ENCODE assay signal across 27 mouse cellular contexts in genomic region chr6:38247362-38247761, GRCm38 (mm10).
"Had no signal": no experiment of that assay in that cellular context is flagged by ENCODE, and none has a peak within 500 bp of the region (broad histone marks: within the 10 kb centered on the region; RNA-seq: fewer than 3 reads in every experiment).

No protein-coding gene starts in this region.

- DNase-seq: cerebellum, adult 9-10 months; cerebellum, adult 9-11 months; cerebellum, postnatal 10 days; cerebellum, postnatal 14 days; cerebellum, postnatal 25 days; cerebellum, postnatal 36 days; embryo, embryonic 11 days; forebrain, postnatal 0 days; gastrocnemius, adult 2 months; gastrocnemius, postnatal 10 days; gastrocnemius, postnatal 14 days; gastrocnemius, postnatal 25 days; gastrocnemius, postnatal 36 days; heart, adult 11 months; heart, adult 18-20 months; heart, adult 2 months had no signal

- H3K4me3 ChIP-seq: embryonic facial prominence, embryonic 10.5 days; embryonic facial prominence, embryonic 12.5 days; embryonic facial prominence, embryonic 13.5 days; embryonic facial prominence, embryonic 15.5 days; erythroblast, embryonic 14.5 days; forebrain, embryonic 10.5 days; forebrain, embryonic 12.5 days; forebrain, embryonic 13.5 days; gastrocnemius, adult 2 months; heart, adult 2 months; heart, embryonic 10.5 days had no signal

- H3K9ac ChIP-seq: embryonic facial prominence, embryonic 12.5 days; embryonic facial prominence, embryonic 13.5 days; embryonic facial prominence, embryonic 15.5 days; forebrain, embryonic 12.5 days; forebrain, embryonic 13.5 days; forebrain, postnatal 0 days had no signal

- H3K27ac ChIP-seq: embryonic facial prominence, embryonic 12.5 days; embryonic facial prominence, embryonic 13.5 days; embryonic facial prominence, embryonic 15.5 days; forebrain, embryonic 10.5 days; forebrain, embryonic 12.5 days; forebrain, embryonic 13.5 days; gastrocnemius, adult 2 months; heart, adult 2 months; heart, embryonic 10.5 days had no signal

- ATAC-seq: forebrain, embryonic 13.5 days; forebrain, embryonic 14.5 days; forebrain, embryonic 16.5 days; forebrain, postnatal 0 days had no signal

- H3K9me3 ChIP-seq: embryonic facial prominence, embryonic 10.5 days; embryonic facial prominence, embryonic 12.5 days; embryonic facial prominence, embryonic 13.5 days; embryonic facial prominence, embryonic 15.5 days; forebrain, embryonic 10.5 days; forebrain, embryonic 12.5 days; forebrain, embryonic 13.5 days; heart, embryonic 10.5 days had no signal

- H3K4me2 ChIP-seq: embryonic facial prominence, embryonic 12.5 days; embryonic facial prominence, embryonic 13.5 days; embryonic facial prominence, embryonic 15.5 days; forebrain, embryonic 12.5 days; forebrain, embryonic 13.5 days had no signal

- H3K27me3 ChIP-seq: embryonic facial prominence, embryonic 12.5 days; embryonic facial prominence, embryonic 13.5 days; embryonic facial prominence, embryonic 15.5 days; forebrain, embryonic 13.5 days had no signal

- H3K36me3 ChIP-seq: embryonic facial prominence, embryonic 10.5 days; embryonic facial prominence, embryonic 12.5 days; embryonic facial prominence, embryonic 13.5 days; embryonic facial prominence, embryonic 15.5 days; forebrain, embryonic 10.5 days; forebrain, embryonic 12.5 days; heart, embryonic 10.5 days had no signal
